Mouse (Mus musculus) ovary, postnatal 14 days (tissue): ENCODE measurements around the gene Brdt.
"Not testable (repeated sequence)": the region's sequence is repeated elsewhere in the genome, so short reads cannot be mapped to it uniquely, and the experiment has no call there.

Experiments
- DNase-seq: peaks from one replicate; pipeline ENCODE4 v3.0.0; 2022; ENCODE audit warnings: low spot score

The Brdt gene

GRCm38 (mm10) chr5:107340404-107340803, 9.4 kb downstream of the Brdt start:
- DNase-seq: no peak

DNA sequence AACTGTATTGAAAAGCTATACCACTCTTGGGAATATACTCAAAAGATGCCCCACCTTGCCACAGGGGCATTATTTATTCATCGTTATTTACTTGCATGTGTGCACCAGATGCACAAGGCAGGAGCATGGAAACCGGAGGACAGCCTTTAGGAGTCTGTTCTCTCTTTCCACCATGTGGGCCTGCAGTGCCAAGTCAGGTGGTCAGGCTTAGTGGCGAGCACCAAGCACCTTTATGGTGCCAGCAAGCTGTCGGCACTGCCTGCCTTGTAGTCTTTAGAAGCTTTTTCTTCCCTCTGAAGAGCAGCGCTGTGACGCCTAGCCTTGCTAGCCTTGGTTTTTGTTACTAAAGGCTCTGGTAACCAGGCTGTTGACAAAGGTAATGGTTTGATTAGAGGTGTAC, 11.9 kb downstream of the Brdt start:
- DNase-seq: no peak

DNA sequence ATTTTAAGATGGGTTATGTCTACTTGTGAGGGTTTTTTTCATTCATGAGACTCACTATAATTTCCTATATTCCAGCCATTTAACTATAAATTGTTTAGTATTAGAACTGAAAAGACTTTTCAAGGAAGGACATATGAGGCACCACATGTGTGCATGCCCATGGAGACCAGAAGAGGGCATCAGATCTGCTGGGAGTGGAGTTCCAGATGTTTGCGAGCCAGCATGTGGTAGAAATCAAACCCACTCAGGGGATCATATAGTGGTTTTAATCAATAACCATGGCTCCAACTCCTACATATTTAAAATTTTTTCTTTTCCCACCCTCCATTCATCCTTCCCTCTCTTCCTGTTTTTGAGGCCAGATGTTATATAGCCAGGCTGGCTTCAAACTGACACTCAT, 15.3 kb downstream of the Brdt start:
- DNase-seq: no peak

GRCm38 (mm10) chr5:107352566-107352965, 21.6 kb downstream of the Brdt start:
- no peak for DNase-seq

- DNase-seq: no peak
Observed at GRCm38 (mm10) chr5:107353981-107354380, 23.0 kb downstream of the Brdt start.

GRCm38 (mm10) chr5:107355801-107356200, 24.8 kb downstream of the Brdt start:
- no peak for DNase-seq

GRCm38 (mm10) chr5:107357723-107358122, 26.8 kb downstream of the Brdt start:
- no peak for DNase-seq

DNA sequence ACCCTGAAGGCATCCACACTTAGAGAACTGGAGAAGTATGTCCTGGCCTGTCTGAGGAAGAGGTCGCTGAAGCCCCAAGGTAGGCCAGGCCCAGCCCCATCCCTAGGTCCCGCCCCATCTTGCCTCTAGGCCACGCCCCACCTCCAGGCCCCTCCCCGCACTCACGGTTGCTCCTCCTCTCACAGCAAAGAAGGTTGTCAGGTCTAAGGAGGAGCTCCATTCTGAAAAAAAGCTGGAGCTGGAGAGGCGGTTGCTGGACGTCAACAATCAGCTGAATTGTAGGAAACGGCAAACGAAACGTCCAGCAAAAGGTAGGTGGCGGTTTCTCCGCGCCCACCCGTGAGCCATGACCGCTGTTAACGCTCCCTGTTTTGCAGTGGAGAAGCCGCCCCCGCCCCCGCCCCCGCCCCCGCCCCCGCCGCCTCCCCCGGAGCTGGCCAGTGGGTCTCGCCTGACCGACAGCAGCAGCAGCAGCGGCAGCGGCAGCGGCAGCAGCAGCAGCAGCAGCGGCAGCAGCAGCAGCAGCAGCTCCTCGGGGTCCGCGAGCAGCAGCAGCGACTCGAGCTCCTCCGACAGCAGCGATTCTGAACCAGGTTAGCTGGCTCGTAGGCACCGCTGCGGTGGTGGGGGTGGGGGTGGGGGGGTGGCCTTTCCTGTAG, 28.6 kb downstream of the Brdt start:
- DNase-seq: peak; percentile 91

- no peak for DNase-seq
Observed at GRCm38 (mm10) chr5:107360054-107360730, 29.2 kb downstream of the Brdt start.

DNA sequence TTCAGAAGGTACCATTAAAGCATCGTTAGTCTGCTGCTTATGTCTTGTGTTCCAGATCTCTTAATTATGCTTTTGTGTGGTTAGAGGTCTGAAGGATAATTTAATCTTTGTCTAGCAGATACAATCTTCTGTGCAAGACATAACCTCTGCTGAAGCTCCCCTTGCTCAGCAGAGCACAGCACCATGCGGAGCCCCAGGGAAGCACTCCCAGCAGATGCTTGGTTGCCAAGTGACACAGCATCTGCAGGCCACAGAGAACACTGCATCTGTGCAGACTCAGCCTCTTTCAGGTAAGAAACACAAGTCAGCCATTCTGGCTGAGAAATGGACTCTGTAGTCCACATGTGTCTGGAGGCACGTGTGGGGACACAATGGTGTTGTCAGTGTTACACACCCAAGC, 39.1 kb downstream of the Brdt start:
- DNase-seq: no peak

DNA sequence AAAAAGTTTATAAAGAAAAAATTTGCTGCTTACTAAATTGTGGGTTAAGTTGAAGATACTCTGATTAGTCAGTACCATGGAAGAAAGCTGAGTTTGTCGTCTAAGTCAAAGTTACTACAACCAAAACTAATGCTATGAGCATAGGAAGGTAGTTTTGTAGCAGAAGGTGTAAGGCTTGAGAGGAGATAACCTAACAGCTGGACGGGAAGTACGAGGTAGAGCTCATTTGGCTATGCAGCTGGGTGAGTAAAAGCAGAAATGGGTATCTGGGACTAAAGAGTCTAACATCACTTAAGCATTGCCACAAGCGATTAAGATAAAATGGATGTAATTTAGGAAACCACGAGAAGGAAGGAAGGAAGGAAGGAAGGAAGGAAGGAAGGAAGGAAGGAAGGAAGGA, 40.4 kb downstream of the Brdt start:
- DNase-seq: no peak

- DNase-seq: no peak
Observed at GRCm38 (mm10) chr5:107373256-107373655, 42.3 kb downstream of the Brdt start.

- DNase-seq: not testable (repeated sequence)
Observed at GRCm38 (mm10) chr5:107386448-107386847, 55.5 kb downstream of the Brdt start.

GRCm38 (mm10) chr5:107387788-107388187, 56.8 kb downstream of the Brdt start:
- no peak for DNase-seq

GRCm38 (mm10) chr5:107389373-107389772, 58.4 kb downstream of the Brdt start:
- DNase-seq: no peak

- DNase-seq: no peak
Observed at GRCm38 (mm10) chr5:107394437-107394836, 63.5 kb downstream of the Brdt start.

DNA sequence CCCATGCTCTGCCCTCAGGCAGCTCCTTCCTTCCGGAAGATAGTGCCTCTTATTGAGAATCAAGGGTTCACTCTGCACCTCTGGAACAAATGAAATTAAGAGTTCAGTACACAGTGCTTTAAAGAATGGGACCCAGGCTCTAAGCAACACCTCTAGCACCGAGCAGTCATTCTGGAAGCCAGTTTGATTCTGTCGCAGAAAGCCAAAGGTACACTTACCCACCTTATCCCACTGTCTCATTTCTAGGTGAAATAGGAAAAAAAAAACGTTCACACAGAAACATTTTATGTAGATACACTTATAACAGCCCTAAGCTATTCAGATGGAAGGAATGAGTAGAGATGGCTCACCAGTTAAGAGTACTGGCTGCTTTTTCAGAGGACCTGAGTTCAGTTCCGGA, 71.5 kb downstream of the Brdt start, which contains the start of gene Ephx4:
TSS of gene Ephx4 (plus strand) at position 301 of the 400 bp plus-strand sequence.
- DNase-seq: no peak

GRCm38 (mm10) chr5:107403011-107403946, 72.3 kb downstream of the Brdt start:
- no peak for DNase-seq

GRCm38 (mm10) chr5:107403947-107404684, 73.2 kb downstream of the Brdt start:
- no peak for DNase-seq

DNA sequence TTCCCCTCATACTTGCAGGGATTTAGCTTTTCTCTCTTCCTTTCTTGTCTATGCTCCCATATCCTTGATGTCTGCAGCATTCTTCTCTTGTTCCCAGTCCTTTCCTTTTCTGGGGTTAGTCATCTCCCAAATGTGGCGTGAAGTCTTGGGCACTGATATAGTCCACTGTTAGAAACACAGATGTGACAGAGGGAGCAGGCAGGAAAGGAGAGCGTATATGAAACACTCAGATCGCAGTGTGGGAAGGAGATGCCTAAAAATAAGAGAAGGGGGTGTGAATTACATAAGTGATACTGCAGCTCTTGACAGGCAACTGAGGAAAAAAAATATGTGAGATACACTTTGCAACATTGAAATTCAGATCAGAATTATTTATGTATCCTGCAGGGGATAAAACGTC, 74.4 kb downstream of the Brdt start:
- DNase-seq: no peak

DNA sequence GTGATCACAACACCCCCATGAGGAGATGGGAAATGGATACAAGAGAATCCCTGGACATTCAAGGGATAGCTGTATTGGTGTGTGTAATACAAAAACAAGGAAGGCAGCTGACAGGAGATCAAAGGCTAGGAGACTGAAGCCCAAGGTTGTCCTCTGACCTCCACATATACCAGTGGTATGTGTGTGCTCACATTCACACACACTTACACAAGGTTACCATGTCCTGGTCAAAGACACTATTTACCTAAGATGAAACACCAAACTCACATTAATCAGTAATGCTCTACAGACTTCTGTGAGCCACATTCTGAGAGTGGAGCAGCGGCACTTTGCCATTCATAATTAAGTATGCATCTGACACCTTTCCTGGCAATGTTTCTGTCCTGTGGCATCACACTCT, 79.3 kb downstream of the Brdt start:
- no peak for DNase-seq

DNA sequence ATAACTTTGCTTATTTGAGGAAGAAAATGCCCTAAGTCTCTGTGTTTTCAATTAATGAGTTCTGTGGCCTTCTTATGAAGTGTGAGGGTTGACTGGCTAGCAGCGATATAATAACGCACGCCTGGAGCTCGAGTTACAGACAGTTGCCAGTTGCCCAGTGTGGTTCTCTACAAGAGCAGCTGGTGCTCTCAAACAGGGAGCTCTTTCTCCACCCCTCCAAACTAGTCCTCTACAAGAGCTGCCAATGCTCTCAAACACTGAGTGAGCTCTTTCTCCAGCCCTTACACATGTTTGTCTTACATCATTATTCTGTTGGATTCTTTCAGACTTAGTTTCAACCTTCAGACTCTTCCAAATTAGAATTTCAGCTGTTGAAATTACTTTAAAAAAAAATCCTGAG, 80.4 kb downstream of the Brdt start:
- DNase-seq: no peak
